8 mouse cellular contexts compared by ENCODE assay signal in the genomic region with DNA sequence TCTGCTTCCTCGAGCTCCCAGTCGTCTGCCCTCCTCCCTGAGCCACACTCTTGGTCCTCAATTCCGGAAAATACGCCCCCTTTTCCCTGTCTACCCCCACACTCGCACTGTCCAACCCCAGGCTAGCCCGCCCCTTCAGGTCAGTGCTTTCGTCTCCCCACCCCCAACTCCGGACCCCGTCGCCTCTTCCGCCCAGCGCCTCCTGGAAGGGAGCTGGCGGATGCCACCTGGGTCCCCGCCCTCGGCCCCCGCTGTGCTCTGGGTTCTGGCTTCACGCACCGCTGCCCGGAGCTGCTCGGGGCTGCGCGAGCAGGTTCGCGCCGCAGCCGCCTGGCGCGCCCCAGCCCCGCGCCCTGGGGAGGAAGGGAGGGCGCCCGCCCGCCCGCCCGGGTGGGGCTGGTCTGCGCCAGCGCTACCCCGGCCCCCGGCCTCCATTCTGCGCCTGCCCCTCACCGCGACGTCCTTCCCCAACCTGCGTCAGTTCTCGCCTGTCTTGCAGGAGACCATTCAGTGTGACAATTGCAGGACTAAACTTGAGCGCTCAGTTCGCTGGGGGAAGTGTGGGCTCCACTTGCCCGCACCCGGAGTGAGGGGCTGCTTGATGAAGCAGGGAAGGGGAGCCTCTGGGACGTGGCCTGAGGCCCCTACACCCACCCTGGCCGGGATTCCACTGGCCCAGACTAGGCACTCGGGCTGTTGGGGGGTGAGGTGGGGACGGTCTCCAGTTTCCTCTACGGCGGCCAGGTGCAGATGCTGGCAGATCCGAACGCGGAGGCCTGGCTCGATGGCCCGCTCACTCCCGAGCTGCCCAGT. TPM values are rescaled to one million over a fixed set of nuclear protein-coding genes. Genes with fewer than 3 reads are reported as not detected.
A peak's percentile ranks its signal among the peaks of the same experiment; 100 is the strongest.
DNase-seq lines count a peak whose midpoint lies in the region; ATAC-seq and TF ChIP-seq lines count a peak whose summit lies in the region.

No protein-coding gene starts in this region.

- H3K27ac ChIP-seq in ES-Bruce4 (ENCODE audit: insufficient read depth, low read length) = peak overlapping the region; percentile 72
- peak overlapping the region; percentile 94 for H3K27ac ChIP-seq in heart, postnatal 0 days (ENCODE audit: low read depth)

- peak overlapping the region; percentile 81 for H3K9ac ChIP-seq in ES-Bruce4 (ENCODE audit: low read depth, poor library complexity, severe bottlenecking)
- peak overlapping the region; percentile 92 for H3K9ac ChIP-seq in heart, postnatal 0 days (replicated peaks; ENCODE audit: low read depth, low read length)

- no peaks in the 10 kb centered on the region for H3K36me3 ChIP-seq in ES-Bruce4 (ENCODE audit: control insufficient read depth, insufficient read depth, low read length, poor library complexity, severe bottlenecking)
- no peaks in the 10 kb centered on the region for H3K36me3 ChIP-seq in heart, postnatal 0 days (replicated peaks; ENCODE audit: control insufficient read depth, insufficient read depth, low read length)

- no peaks in the 10 kb centered on the region for H3K27me3 ChIP-seq in ES-Bruce4 (ENCODE audit: control insufficient read depth, insufficient read depth, low read length, poor library complexity, severe bottlenecking)
- no peaks in the 10 kb centered on the region for H3K27me3 ChIP-seq in heart, postnatal 0 days (ENCODE audit: control insufficient read depth, insufficient read depth, low read length)

- TF ChIP-seq POLR2A in ES-Bruce4 (IDR thresholded peaks at IDR 0.05; ENCODE audit: insufficient read depth, low read length) = no peak

- 1% methylated on average over 58 of the region's 61 CpGs for WGBS in heart, postnatal 0 days

- ATAC-seq in erythroblast, adult 5-6 weeks (replicated peaks; ENCODE audit: low FRiP score, poor library complexity, severe bottlenecking) = 0 out of 2 replicates have a peak, but pooled peaks have one; percentile 5
- ATAC-seq in heart, postnatal 0 days (ENCODE audit: insufficient read depth, low read depth) = peak; percentile 12
- ATAC-seq in megakaryocyte-erythroid progenitor cell, adult 5-6 weeks (replicated peaks; ENCODE audit: low FRiP score, low TSS enrichment, poor library complexity, severe bottlenecking) = 0 out of 2 replicates have a peak, but pooled peaks have one; percentile 17

- peak overlapping the region; percentile 74 for H3K4me3 ChIP-seq in ES-Bruce4 (ENCODE audit: low read depth, low read length)
- peak overlapping the region; percentile 93 for H3K4me3 ChIP-seq in heart, postnatal 0 days (ENCODE audit: low read depth, low read length)

- H3K4me2 ChIP-seq in heart, postnatal 0 days (ENCODE audit: low read depth, low read length) = peak overlapping the region; percentile 95

- TF ChIP-seq CTCF in ES-Bruce4 (IDR thresholded peaks at IDR 0.05; ENCODE audit: low read depth, low read length) = no peak
- no peak for TF ChIP-seq CTCF in heart, postnatal 0 days (IDR thresholded peaks at IDR 0.05; ENCODE audit: low read depth)

- H3K9me3 ChIP-seq in ES-Bruce4 (replicated peaks; ENCODE audit: control insufficient read depth, insufficient read depth, low read length, poor library complexity, severe bottlenecking) = no peaks in the 10 kb centered on the region
- H3K9me3 ChIP-seq in heart, postnatal 0 days (replicated peaks; ENCODE audit: control insufficient read depth, low read length) = no peaks in the 10 kb centered on the region

- DNase-seq in adrenal gland, postnatal 36 days = peak; percentile 55 to 73
- DNase-seq in heart, postnatal 0 days (ENCODE audit: low spot score) = no peak
- peak; percentile 78 to 89 for DNase-seq in kidney, postnatal 4 days
- DNase-seq in spleen, adult 18-20 months = peak; percentile 88 to 93
- DNase-seq in left cerebral cortex, adult 9 months (ENCODE audit: low spot score in 2 of 2) = no peak

- no peak for TF ChIP-seq EP300 in ES-Bruce4 (IDR thresholded peaks at IDR 0.05; ENCODE audit: insufficient read depth, low read depth, low read length)
- no peak for TF ChIP-seq EP300 in heart, postnatal 0 days (IDR thresholded peaks at IDR 0.05; ENCODE audit: low read depth)

- H3K4me1 ChIP-seq in ES-Bruce4 (ENCODE audit: control insufficient read depth, insufficient read depth, low read length) = peaks cover 6% of the 10 kb centered on the region
- peaks cover 24% of the 10 kb centered on the region; the same call in 1 of the 2 replicates for H3K4me1 ChIP-seq in heart, postnatal 0 days (ENCODE audit: control insufficient read depth, insufficient read depth)

RNA-seq across cellular contexts. Expression of gene Tfeb, which starts 1.4 kb away (rescaled TPM):
- polyA plus RNA-seq in ES-Bruce4 (2011; ENCODE audit: insufficient read depth, insufficient read length, low read depth, missing spikeins) = 13.5 and 13.7 TPM in 2 replicates
- 10 to 100 TPM; 18.6 to 18.9 TPM for total RNA-seq in adrenal gland, postnatal 36 days (2021)
- total RNA-seq in erythroblast, adult 5-6 weeks (2015; ENCODE audit: low replicate concordance) = 4.6 and 6.7 TPM in 2 replicates
- total RNA-seq in erythroblast, adult 5-6 weeks (2017; ENCODE audit: low replicate concordance) = 3.8 and 9.4 TPM in 2 replicates
- 42.4 and 57.5 TPM in 2 replicates for total RNA-seq in heart, postnatal 0 days (2014; rRNA removed; ENCODE audit: low replicate concordance)
- 26.9 and 27.9 TPM in 2 replicates for polyA plus RNA-seq in heart, postnatal 0 days (2015; fragmentation: Nextera tagmentation; extraction: Ambion mirVana)
- 3.8 and 4.2 TPM in 2 replicates for total RNA-seq in megakaryocyte-erythroid progenitor cell, adult 5-6 weeks (2014; fragmentation: Nextera tagmentation)
- total RNA-seq in megakaryocyte-erythroid progenitor cell, adult 5-6 weeks (2017) = 3.0 and 8.3 TPM in 2 replicates

RNA-seq across cellular contexts. Expression of gene Pgc, which starts 11.6 kb away (rescaled TPM):
- polyA plus RNA-seq in ES-Bruce4 (2011; ENCODE audit: insufficient read depth, insufficient read length, low read depth, missing spikeins) = 4.9 and 5.0 TPM in 2 replicates
- total RNA-seq in adrenal gland, postnatal 36 days (2021) = not detected
- not detected in 2 replicates for total RNA-seq in erythroblast, adult 5-6 weeks (2015; ENCODE audit: low replicate concordance)
- total RNA-seq in erythroblast, adult 5-6 weeks (2017; ENCODE audit: low replicate concordance) = not detected in 2 replicates
- total RNA-seq in heart, postnatal 0 days (2014; rRNA removed; ENCODE audit: low replicate concordance) = 0.35 TPM in 1 of 2 replicates, not detected in the other
- polyA plus RNA-seq in heart, postnatal 0 days (2015; fragmentation: Nextera tagmentation; extraction: Ambion mirVana) = not detected in 2 replicates
- not detected in 2 replicates for total RNA-seq in megakaryocyte-erythroid progenitor cell, adult 5-6 weeks (2014; fragmentation: Nextera tagmentation)
- not detected in 2 replicates for total RNA-seq in megakaryocyte-erythroid progenitor cell, adult 5-6 weeks (2017)

RNA-seq across cellular contexts. Expression of gene Prickle4, which starts 43.7 kb away (rescaled TPM):
- polyA plus RNA-seq in ES-Bruce4 (2011; ENCODE audit: insufficient read depth, insufficient read length, low read depth, missing spikeins) = 2.0 and 2.2 TPM in 2 replicates
- total RNA-seq in adrenal gland, postnatal 36 days (2021) = 1 to 10 TPM; 3.0 to 3.1 TPM
- not detected in 2 replicates for total RNA-seq in erythroblast, adult 5-6 weeks (2015; ENCODE audit: low replicate concordance)
- total RNA-seq in erythroblast, adult 5-6 weeks (2017; ENCODE audit: low replicate concordance) = not detected in 2 replicates
- total RNA-seq in heart, postnatal 0 days (2014; rRNA removed; ENCODE audit: low replicate concordance) = 9.9 TPM in 1 of 2 replicates, not detected in the other
- 0.36 and 0.93 TPM in 2 replicates for polyA plus RNA-seq in heart, postnatal 0 days (2015; fragmentation: Nextera tagmentation; extraction: Ambion mirVana)
- not detected in 2 replicates for total RNA-seq in megakaryocyte-erythroid progenitor cell, adult 5-6 weeks (2014; fragmentation: Nextera tagmentation)
- total RNA-seq in megakaryocyte-erythroid progenitor cell, adult 5-6 weeks (2017) = 2.3 TPM in 1 of 2 replicates, not detected in the other

RNA-seq across cellular contexts. Expression of gene Gm21981, which starts 44.0 kb away (rescaled TPM):
- 0.24 and 1.0 TPM in 2 replicates for polyA plus RNA-seq in ES-Bruce4 (2011; ENCODE audit: insufficient read depth, insufficient read length, low read depth, missing spikeins)
- total RNA-seq in adrenal gland, postnatal 36 days (2021) = under 1 TPM; 0.40 to 0.86 TPM
- total RNA-seq in erythroblast, adult 5-6 weeks (2015; ENCODE audit: low replicate concordance) = not detected in 2 replicates
- total RNA-seq in erythroblast, adult 5-6 weeks (2017; ENCODE audit: low replicate concordance) = not detected in 2 replicates
- 0.12 TPM in 1 of 2 replicates, not detected in the other for total RNA-seq in heart, postnatal 0 days (2014; rRNA removed; ENCODE audit: low replicate concordance)
- 0.19 and 0.22 TPM in 2 replicates for polyA plus RNA-seq in heart, postnatal 0 days (2015; fragmentation: Nextera tagmentation; extraction: Ambion mirVana)
- total RNA-seq in megakaryocyte-erythroid progenitor cell, adult 5-6 weeks (2014; fragmentation: Nextera tagmentation) = 1.4 TPM in 1 of 2 replicates, not detected in the other
- not detected in 2 replicates for total RNA-seq in megakaryocyte-erythroid progenitor cell, adult 5-6 weeks (2017)

RNA-seq across cellular contexts. Expression of gene Frs3, which starts 49.4 kb away (rescaled TPM):
- 14.0 and 14.5 TPM in 2 replicates for polyA plus RNA-seq in ES-Bruce4 (2011; ENCODE audit: insufficient read depth, insufficient read length, low read depth, missing spikeins)
- total RNA-seq in adrenal gland, postnatal 36 days (2021) = 1 to 10 TPM; 2.8 to 5.4 TPM
- not detected in 2 replicates for total RNA-seq in erythroblast, adult 5-6 weeks (2015; ENCODE audit: low replicate concordance)
- not detected in 2 replicates for total RNA-seq in erythroblast, adult 5-6 weeks (2017; ENCODE audit: low replicate concordance)
- total RNA-seq in heart, postnatal 0 days (2014; rRNA removed; ENCODE audit: low replicate concordance) = 6.1 and 18.9 TPM in 2 replicates
- polyA plus RNA-seq in heart, postnatal 0 days (2015; fragmentation: Nextera tagmentation; extraction: Ambion mirVana) = 3.7 and 4.2 TPM in 2 replicates
- 0.26 and 1.7 TPM in 2 replicates for total RNA-seq in megakaryocyte-erythroid progenitor cell, adult 5-6 weeks (2014; fragmentation: Nextera tagmentation)
- 0.53 TPM in 1 of 2 replicates, not detected in the other for total RNA-seq in megakaryocyte-erythroid progenitor cell, adult 5-6 weeks (2017)

Comparison
In these comparisons a context has a peak if more than half of its experiments do, and no peak if none do; other contexts are left out.
1. DNase-seq: peak in adrenal gland, postnatal 36 days (2 of 2), kidney, postnatal 4 days (2 of 2) and spleen, adult 18-20 months (2 of 2); none in heart, postnatal 0 days (single experiment) and left cerebral cortex, adult 9 months (0 of 2).
2. Peak in every context shown above with its lines, with median percentiles within 50 percentile points of each other: ATAC-seq.